Mouse (Mus musculus) forebrain, embryonic 10.5 days (tissue): Measurements from ENCODE around the gene Fbn1. TPM values are rescaled to one million over a fixed set of nuclear protein-coding genes. Genes with fewer than 3 reads are reported as not detected.

Experiments used
- DNase-seq: peaks from one replicate; pipeline ENCODE4 v3.0.0-alpha.2; 2017; ENCODE audit warnings: low spot score; ENCODE audit errors: extremely low spot score
- H3K27ac ChIP-seq: fragments of 300-500 bp; sonication (generic); 2 replicates; pipeline ENCODE4 v1.5.1; 2016; ENCODE audit warnings: mild to moderate bottlenecking
- H3K27me3 ChIP-seq: fragments of 300-500 bp; sonication (generic); 2 replicates; pipeline ENCODE4 v1.6.1; 2016; ENCODE audit warnings: mild to moderate bottlenecking; ENCODE audit not compliant: poor library complexity, severe bottlenecking
- H3K36me3 ChIP-seq: fragments of 300-500 bp; sonication (generic); replicated peaks from 2 replicates; pipeline ENCODE4 v1.6.1; 2016; ENCODE audit warnings: mild to moderate bottlenecking, moderate library complexity
- H3K4me1 ChIP-seq: fragments of 300-500 bp; sonication (generic); 2 replicates; pipeline ENCODE4 v1.6.1; 2016
- H3K4me3 ChIP-seq: fragments of 300-500 bp; sonication (generic); 2 replicates; pipeline ENCODE4 v1.5.1; 2016; ENCODE audit warnings: mild to moderate bottlenecking, moderate library complexity
- H3K9me3 ChIP-seq: fragments of 300-500 bp; sonication (generic); 2 replicates; pipeline ENCODE4 v1.6.1; 2016; ENCODE audit warnings: mild to moderate bottlenecking, moderate library complexity
- WGBS: fragments of 180-500 bp; shearing (Covaris S2); methylation state at CpG from one replicate; pipeline ENCODE4 v1.1.7; 2016; 5-methylcytosine and 5-hydroxymethylcytosine counted together
- polyA plus RNA-seq: library from polyadenylated mRNA; unstranded; fragments of >200 nt; fragmentation: Nextera tagmentation; extraction: Ambion mirVana; gene quantifications from 2 replicates; pipeline ENCODE4 v1.2.1, GENCODE M21; 2016

Gene Fbn1
- polyA plus RNA-seq, 1 experiment from 2014 or later = 5.2 TPM

DNA sequence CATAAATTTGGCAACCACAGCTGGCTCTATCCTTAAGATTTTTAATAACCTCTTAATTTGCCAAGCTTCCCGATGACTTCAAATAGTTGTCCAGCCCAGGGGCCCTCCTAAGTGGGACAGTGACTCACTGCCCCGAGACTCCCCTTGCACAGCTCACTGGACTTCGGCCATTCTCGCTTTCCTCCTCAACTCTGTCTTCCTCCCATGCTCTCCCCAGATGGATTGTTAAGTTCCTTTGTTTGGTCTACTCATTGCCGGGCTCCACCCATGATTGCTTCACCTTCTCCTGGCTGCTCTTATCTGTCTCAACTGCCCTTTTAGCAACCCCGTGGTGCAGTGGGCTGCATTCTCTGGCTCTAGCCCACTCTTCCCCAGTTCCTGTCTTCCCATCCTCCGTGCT, 229.3 kb downstream of the Fbn1 start:
- 85% methylated on average over 7 of the region's 7 CpGs for WGBS

GRCm38 (mm10) chr2:125276692-125277091, 231.1 kb downstream of the Fbn1 start:
- no peaks in the 10 kb centered on the region for H3K9me3 ChIP-seq
- no peak overlapping the region for H3K27ac ChIP-seq
- peaks cover 4% of the 10 kb centered on the region; the same call in 1 of the 2 replicates for H3K4me1 ChIP-seq
- H3K27me3 ChIP-seq = no peaks in the 10 kb centered on the region
- WGBS = 82% methylated on average over 5 of the region's 5 CpGs
- no peak overlapping the region for H3K4me3 ChIP-seq
- no peaks in the 10 kb centered on the region for H3K36me3 ChIP-seq
- DNase-seq = no peak

More for the DNA sequence above, 229.3 kb downstream of the Fbn1 start:
- no peak for DNase-seq
- H3K27me3 ChIP-seq = no peaks in the 10 kb centered on the region
- no peaks in the 10 kb centered on the region for H3K9me3 ChIP-seq
- no peak overlapping the region for H3K4me3 ChIP-seq
- no peak overlapping the region for H3K27ac ChIP-seq
- peaks cover 4% of the 10 kb centered on the region; the same call in 1 of the 2 replicates for H3K4me1 ChIP-seq
- H3K36me3 ChIP-seq = no peaks in the 10 kb centered on the region

DNA sequence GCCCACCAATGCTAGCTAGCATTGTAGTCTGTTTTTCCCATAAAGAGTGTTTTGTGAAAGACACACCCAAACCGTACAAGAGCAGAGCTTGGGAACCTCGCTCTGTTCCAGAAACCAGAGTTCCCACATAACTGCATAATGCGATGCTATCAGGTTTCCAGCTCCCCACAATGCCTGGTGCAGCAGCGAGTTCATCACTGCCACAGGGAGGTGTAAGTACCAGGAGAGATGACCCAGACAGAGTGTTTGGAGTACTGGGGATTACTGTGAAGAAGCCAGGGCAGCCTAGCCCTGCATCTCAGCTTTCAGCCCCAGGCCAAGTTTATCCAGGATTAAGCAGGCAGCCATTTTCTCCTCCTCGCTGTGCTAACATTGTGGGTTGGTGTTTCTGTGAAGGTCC, 232.2 kb downstream of the Fbn1 start:
- no peaks in the 10 kb centered on the region for H3K36me3 ChIP-seq
- H3K4me3 ChIP-seq = no peak overlapping the region
- peaks cover 4% of the 10 kb centered on the region; the same call in 1 of the 2 replicates for H3K4me1 ChIP-seq
- no peaks in the 10 kb centered on the region for H3K9me3 ChIP-seq
- 59% methylated on average over 5 of the region's 5 CpGs for WGBS
- H3K27ac ChIP-seq = no peak overlapping the region
- H3K27me3 ChIP-seq = no peaks in the 10 kb centered on the region
- no peak for DNase-seq

DNA sequence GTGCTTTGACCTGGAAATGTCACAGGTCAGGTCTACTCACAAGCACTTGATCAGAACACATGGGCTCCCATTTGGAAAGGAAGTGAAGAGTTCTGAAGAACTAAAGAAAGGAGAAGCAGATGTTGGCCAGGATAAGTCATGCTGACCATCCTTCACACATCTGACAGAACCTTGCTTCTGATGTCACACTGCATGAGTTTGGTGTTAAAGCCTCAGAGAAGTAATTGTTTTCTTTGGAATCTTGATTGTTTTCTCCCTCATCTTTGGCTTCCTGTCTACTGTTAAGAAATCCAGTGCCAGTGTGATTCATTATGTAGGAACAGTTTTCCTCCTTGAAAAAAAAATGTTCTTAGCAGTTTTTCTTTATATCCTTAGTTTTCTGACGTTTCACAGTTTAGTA, 238.9 kb downstream of the Fbn1 start:
- Histone ChIP-seq H3K27me3 (no peaks in the 10 kb centered on the region), H3K9me3 (no peaks in the 10 kb centered on the region), H3K36me3 (peaks cover 4% of the 10 kb centered on the region), H3K4me3 (no peak overlapping the region), H3K4me1 (no peaks in the 10 kb centered on the region; the same call in 1 of the 2 replicates), H3K27ac (no peak overlapping the region)
- 89% methylated on average over 1 of the region's 1 CpGs for WGBS
- DNase-seq = no peak

DNA sequence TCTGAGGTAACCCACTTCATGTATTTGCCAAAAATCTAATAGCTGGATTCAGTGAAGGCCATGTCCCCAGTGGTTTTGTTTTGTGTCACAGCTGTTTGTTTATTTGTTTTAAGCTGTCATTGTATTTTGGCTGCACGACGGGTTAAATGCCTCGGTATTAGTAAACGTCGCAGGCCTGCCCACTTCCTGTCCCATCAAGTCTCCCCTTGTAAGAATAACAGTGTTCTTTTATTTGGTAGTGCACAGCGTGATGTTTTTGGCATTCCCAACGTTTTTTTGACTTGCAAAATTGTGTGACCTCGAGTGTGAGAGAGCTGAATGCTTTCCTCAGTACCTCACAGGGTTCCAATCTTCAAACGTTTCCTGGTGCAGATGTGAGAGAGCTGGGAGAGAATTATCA, 244.0 kb downstream of the Fbn1 start:
- no peak for DNase-seq
- WGBS = 38% methylated on average over 9 of the region's 9 CpGs
- H3K4me3 ChIP-seq = no peak overlapping the region
- H3K36me3 ChIP-seq = peaks cover 31% of the 10 kb centered on the region
- no peaks in the 10 kb centered on the region for H3K27me3 ChIP-seq
- H3K27ac ChIP-seq = no peak overlapping the region
- peaks cover 10% of the 10 kb centered on the region for H3K4me1 ChIP-seq
- no peaks in the 10 kb centered on the region for H3K9me3 ChIP-seq

DNA sequence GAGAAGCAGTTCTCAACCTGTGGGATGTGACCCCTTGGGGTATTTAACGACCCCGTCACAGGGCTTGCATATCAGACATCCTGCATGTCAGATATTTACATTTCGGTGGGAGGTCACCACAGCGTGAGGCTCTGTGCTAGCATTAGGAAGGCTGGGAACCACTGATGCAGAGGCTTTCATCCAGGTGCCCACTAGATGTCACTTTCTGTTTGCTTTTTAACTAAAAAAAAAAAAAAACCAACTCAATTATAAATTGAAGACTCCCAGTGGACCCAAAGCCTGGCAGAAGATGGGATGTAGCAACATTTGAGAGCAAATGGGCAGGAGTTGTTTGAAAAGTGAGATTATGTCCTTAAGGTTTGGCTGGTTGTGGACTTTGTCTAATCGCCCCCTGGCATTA, 244.7 kb downstream of the Fbn1 start:
- H3K27ac ChIP-seq = no peak overlapping the region
- no peaks in the 10 kb centered on the region for H3K27me3 ChIP-seq
- no peaks in the 10 kb centered on the region for H3K9me3 ChIP-seq
- H3K4me1 ChIP-seq = peaks cover 10% of the 10 kb centered on the region
- DNase-seq = no peak
- peaks cover 38% of the 10 kb centered on the region for H3K36me3 ChIP-seq
- 28% methylated on average over 5 of the region's 5 CpGs for WGBS
- no peak overlapping the region for H3K4me3 ChIP-seq

- Histone ChIP-seq H3K27ac (no peak overlapping the region), H3K4me1 (peaks cover 10% of the 10 kb centered on the region), H3K36me3 (peaks cover 60% of the 10 kb centered on the region), H3K27me3 (no peaks in the 10 kb centered on the region), H3K4me3 (no peak overlapping the region), H3K9me3 (no peaks in the 10 kb centered on the region)
- DNase-seq = no peak
- 89% methylated on average over 2 of the region's 2 CpGs for WGBS
Observed at GRCm38 (mm10) chr2:125260326-125260725, 247.5 kb downstream of the Fbn1 start.

- no peaks in the 10 kb centered on the region for H3K27me3 ChIP-seq
- H3K27ac ChIP-seq = no peak overlapping the region
- H3K4me3 ChIP-seq = no peak overlapping the region
- peaks cover 2% of the 10 kb centered on the region; the same call in 1 of the 2 replicates for H3K9me3 ChIP-seq
- 83% methylated on average over 14 of the region's 14 CpGs for WGBS
- H3K4me1 ChIP-seq = peaks cover 10% of the 10 kb centered on the region
- peaks cover 68% of the 10 kb centered on the region for H3K36me3 ChIP-seq
- DNase-seq = no peak
Observed at GRCm38 (mm10) chr2:125259230-125260120, 248.3 kb downstream of the Fbn1 start.

DNA sequence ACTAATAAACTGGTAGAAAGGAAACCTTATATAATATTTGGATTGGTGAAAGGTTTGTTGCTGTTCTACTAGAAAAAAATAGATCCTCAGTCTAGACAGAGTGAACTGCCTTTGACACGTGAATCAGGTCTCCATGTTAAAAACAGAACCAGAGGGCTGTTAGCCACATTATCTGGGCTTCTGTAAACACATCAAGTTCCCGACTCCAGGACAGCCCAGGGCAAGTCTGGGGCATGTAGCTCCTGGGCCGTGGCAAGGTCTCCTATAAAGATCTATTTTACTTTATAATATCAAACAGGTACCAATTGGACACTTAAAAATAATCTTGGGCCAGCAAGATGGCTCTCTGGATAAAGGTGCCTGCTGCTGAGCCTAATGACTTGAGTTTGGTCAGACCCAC, 251.9 kb downstream of the Fbn1 start:
- no peak for DNase-seq
- Histone ChIP-seq H3K9me3 (peaks cover 12% of the 10 kb centered on the region; the same call in 1 of the 2 replicates), H3K27ac (no peak overlapping the region), H3K4me3 (no peak overlapping the region), H3K36me3 (peaks cover 99% of the 10 kb centered on the region), H3K27me3 (no peaks in the 10 kb centered on the region), H3K4me1 (no peaks in the 10 kb centered on the region)
- WGBS = 91% methylated on average over 3 of the region's 3 CpGs

DNA sequence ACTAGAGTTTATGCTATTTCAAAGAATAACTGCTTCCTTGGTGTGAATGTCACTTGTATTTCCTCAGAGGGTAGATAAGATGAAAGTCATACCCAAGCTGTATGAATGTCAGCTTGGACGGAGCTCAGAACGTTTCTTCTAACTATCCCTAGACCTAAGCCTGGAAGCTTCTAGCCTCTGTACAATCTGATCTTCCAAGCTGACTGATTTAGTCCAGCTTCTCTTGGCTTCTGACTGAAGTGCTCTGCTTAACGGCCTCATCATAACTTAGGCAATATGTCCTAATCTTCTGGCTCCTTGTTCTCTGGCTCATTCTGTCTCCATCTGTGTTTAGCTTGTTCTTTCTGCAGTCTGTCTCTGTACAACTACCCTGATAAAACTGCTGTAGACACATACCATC, 253.2 kb downstream of the Fbn1 start:
- Histone ChIP-seq H3K4me1 (peaks cover 8% of the 10 kb centered on the region), H3K27me3 (no peaks in the 10 kb centered on the region), H3K36me3 (peaks cover 99% of the 10 kb centered on the region), H3K27ac (no peak overlapping the region), H3K4me3 (no peak overlapping the region), H3K9me3 (peaks cover 12% of the 10 kb centered on the region; the same call in 1 of the 2 replicates)
- 96% methylated on average over 3 of the region's 3 CpGs for WGBS
- no peak for DNase-seq

DNA sequence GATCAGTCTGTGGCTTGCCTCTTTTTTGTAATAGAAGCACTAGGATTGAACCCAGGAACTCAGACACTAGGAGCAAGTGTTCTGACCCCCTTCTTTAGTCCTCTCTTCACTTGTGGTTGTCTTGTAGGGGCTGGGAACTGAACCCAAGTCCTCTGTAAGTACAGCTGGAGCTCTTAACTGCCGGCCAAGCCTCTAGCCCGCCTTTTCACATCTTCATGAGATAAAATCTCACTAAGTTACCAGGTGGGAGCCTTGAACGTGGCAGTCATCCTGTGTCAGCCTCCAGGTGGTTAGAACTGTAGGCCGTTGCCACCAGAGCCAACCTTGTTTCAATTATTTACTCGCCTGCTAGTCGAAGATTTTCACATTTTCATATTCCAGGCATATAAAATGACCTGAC, 254.1 kb downstream of the Fbn1 start:
- Histone ChIP-seq H3K27ac (no peak overlapping the region), H3K36me3 (peaks cover 99% of the 10 kb centered on the region), H3K4me3 (no peak overlapping the region), H3K4me1 (peaks cover 18% of the 10 kb centered on the region), H3K27me3 (no peaks in the 10 kb centered on the region), H3K9me3 (peaks cover 12% of the 10 kb centered on the region; the same call in 1 of the 2 replicates)
- WGBS = 94% methylated on average over 6 of the region's 6 CpGs
- no peak for DNase-seq

- DNase-seq = no peak
- H3K4me1 ChIP-seq = peaks cover 21% of the 10 kb centered on the region
- H3K27me3 ChIP-seq = no peaks in the 10 kb centered on the region
- H3K4me3 ChIP-seq = no peak overlapping the region
- peaks cover 85% of the 10 kb centered on the region for H3K36me3 ChIP-seq
- 81% methylated on average over 2 of the region's 2 CpGs for WGBS
- H3K9me3 ChIP-seq = peaks cover 12% of the 10 kb centered on the region; the same call in 1 of the 2 replicates
- H3K27ac ChIP-seq = no peak overlapping the region
Observed at GRCm38 (mm10) chr2:125252275-125252674, 255.5 kb downstream of the Fbn1 start.

DNA sequence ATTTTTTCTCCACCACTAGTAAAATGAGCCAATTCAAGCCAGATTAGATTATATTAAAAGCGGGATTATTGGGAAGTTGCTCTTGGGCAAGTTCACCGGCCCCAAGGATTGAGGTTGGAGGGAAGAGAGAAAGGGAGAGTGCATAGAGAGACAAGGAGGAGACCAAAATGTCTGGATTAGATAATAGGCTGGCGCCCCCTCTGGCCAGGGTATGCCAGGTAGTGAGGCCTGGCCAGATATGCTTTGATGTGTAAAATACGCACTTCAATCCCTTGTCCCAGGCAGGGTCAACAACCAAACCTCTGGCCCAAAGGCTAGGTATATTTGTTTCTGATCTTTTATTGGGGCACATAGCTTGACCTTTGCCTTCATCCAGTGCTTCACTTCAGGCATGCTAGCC, 256.0 kb downstream of the Fbn1 start:
- no peak overlapping the region for H3K4me3 ChIP-seq
- H3K36me3 ChIP-seq = peaks cover 80% of the 10 kb centered on the region
- WGBS = 88% methylated on average over 4 of the region's 4 CpGs
- peaks cover 12% of the 10 kb centered on the region; the same call in 1 of the 2 replicates for H3K9me3 ChIP-seq
- peaks cover 24% of the 10 kb centered on the region for H3K4me1 ChIP-seq
- DNase-seq = no peak
- no peaks in the 10 kb centered on the region for H3K27me3 ChIP-seq
- no peak overlapping the region for H3K27ac ChIP-seq
